Mouse (Mus musculus) spleen, adult 2 months (tissue): ENCODE data around the gene Cbfa2t3.

ENCODE experiments used
- CTCF ChIP-seq: fragments of 200-500 bp; IDR thresholded peaks from 2 replicates; pipeline ENCODE4 v1.5.1; 2011; ENCODE audit warnings: mild to moderate bottlenecking, inconsistent platforms; ENCODE audit not compliant: insufficient read depth, insufficient read length, insufficient replicate concordance; ENCODE audit errors: extremely low read depth
- POLR2A ChIP-seq: fragments of 200-500 bp; IDR thresholded peaks from 2 replicates; pipeline ENCODE4 v1.6.1; 2011; ENCODE audit warnings: low read depth, low read length, inconsistent platforms

DNA sequence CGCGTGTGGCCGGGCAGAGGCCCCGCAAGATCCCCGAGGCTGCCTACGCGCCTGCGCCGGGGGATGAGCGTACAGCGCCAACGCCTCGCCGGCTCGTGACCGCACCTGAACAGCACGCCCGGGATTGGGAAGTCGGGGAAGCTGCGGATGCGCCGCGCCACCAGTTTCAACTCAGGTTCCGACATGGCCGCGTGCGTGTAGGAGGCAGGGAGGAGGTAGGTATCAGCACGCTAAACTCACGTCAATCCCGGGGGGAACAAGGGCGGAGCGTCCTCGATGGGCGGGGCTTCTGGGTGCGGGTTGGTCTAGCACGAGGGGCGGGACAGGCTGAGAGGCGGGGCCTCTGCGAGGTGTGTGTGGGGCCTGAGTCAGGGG is 122.3 kb downstream of the Cbfa2t3 start, which contains the start of gene Aprt:
- TF ChIP-seq POLR2A = peak; percentile 52
- TF ChIP-seq CTCF = no peak
